Mouse (Mus musculus) CH12.LX (cell line): ENCODE results near the gene Acbd6. TPM values are rescaled to one million over a fixed set of nuclear protein-coding genes. Genes with fewer than 3 reads are reported as not detected.

Experiments
- DNase-seq: peaks from one replicate; pipeline ENCODE4 v3.0.0-alpha.2; 2013; ENCODE audit errors: extremely low read depth
- H3K27ac ChIP-seq: 2 replicates; pipeline ENCODE4 v1.5.1; 2012; ENCODE audit warnings: low read depth, mild to moderate bottlenecking, control low read depth, moderate library complexity; ENCODE audit not compliant: insufficient read depth
- H3K27me3 ChIP-seq: replicated peaks from 2 replicates; pipeline ENCODE3; 2012; ENCODE audit warnings: inconsistent platforms
- H3K36me3 ChIP-seq, 2 experiments: replicated peaks in 1 of 2; 2 replicates each; pipeline versions ENCODE3 to v1.6.1; 2012; ENCODE audit warnings: inconsistent platforms in 1 of 2, low read length in 1 of 2, mild to moderate bottlenecking in 1 of 2, mixed read lengths in 1 of 2, moderate library complexity in 1 of 2; ENCODE audit not compliant: control insufficient read depth in 1 of 2, insufficient read depth in 1 of 2
- H3K4me1 ChIP-seq, 2 experiments: 2 replicates each; pipeline ENCODE4 v1.6.1; 2012; ENCODE audit warnings: inconsistent platforms in 1 of 2, moderate library complexity in 1 of 2; ENCODE audit not compliant: insufficient read depth in 2 of 2, control insufficient read depth in 1 of 2
- H3K4me2 ChIP-seq: 2 replicates; pipeline ENCODE4 v1.6.1; 2012; ENCODE audit warnings: low read depth, mild to moderate bottlenecking, control low read depth; ENCODE audit not compliant: poor library complexity, insufficient read depth, severe bottlenecking
- H3K4me3 ChIP-seq, 3 experiments: fragments of 150-350 bp in 1 of 3; sonication (generic) in 1 of 3; replicated peaks in 1 of 3; 2 replicates each; pipeline versions ENCODE3 to v1.5.1; 2011 to 2012; ENCODE audit warnings: low read depth in 2 of 3, low read length in 2 of 3, mild to moderate bottlenecking in 2 of 3, moderate library complexity in 2 of 3, control low read depth in 1 of 3, improper control_type of control experiment in 1 of 3, inconsistent platforms in 1 of 3, mixed read lengths in 1 of 3; ENCODE audit not compliant: poor library complexity in 1 of 3
- H3K79me2 ChIP-seq: replicated peaks from 2 replicates; pipeline ENCODE4 v1.6.1; 2012; ENCODE audit warnings: mild to moderate bottlenecking, moderate library complexity; ENCODE audit not compliant: control insufficient read depth, poor library complexity, insufficient read depth, severe bottlenecking; ENCODE audit errors: extremely low read depth
- H3K9ac ChIP-seq: 2 replicates; pipeline ENCODE4 v1.6.1; 2012; ENCODE audit warnings: low read depth, mild to moderate bottlenecking, control low read depth, moderate library complexity; ENCODE audit not compliant: insufficient read depth
- H3K9me3 ChIP-seq: replicated peaks from 2 replicates; pipeline ENCODE3; 2012; ENCODE audit warnings: low read length, inconsistent platforms, mixed read lengths
- CTCF ChIP-seq, 2 experiments: IDR thresholded peaks in 1 of 2; conservative IDR thresholded peaks in 1 of 2; 2 replicates each; pipeline ENCODE4 v1.5.1; 2011 to 2012; ENCODE audit warnings: low read depth in 2 of 2, low read length in 2 of 2, improper control_type of control experiment in 1 of 2, inconsistent platforms in 1 of 2, mild to moderate bottlenecking in 1 of 2, moderate library complexity in 1 of 2
- ELF1 ChIP-seq: IDR thresholded peaks from 2 replicates; pipeline ENCODE4 v1.6.1; 2014; ENCODE audit warnings: low read depth, mild to moderate bottlenecking, inconsistent platforms, low read length, improper control_type of control experiment
- EP300 ChIP-seq: IDR thresholded peaks from 2 replicates; pipeline ENCODE4 v1.6.1; 2011; ENCODE audit warnings: low read length, improper control_type of control experiment
- JUN ChIP-seq: IDR thresholded peaks from 2 replicates; pipeline ENCODE4 v1.6.1; 2011; ENCODE audit warnings: low read depth, mild to moderate bottlenecking, low read length, improper control_type of control experiment, moderate library complexity; ENCODE audit not compliant: insufficient read depth
- MXI1 ChIP-seq: IDR thresholded peaks from 2 replicates; pipeline ENCODE4 v1.6.1; 2011; ENCODE audit warnings: mild to moderate bottlenecking, low read depth, low read length, improper control_type of control experiment
- MYC ChIP-seq: IDR thresholded peaks from 2 replicates; pipeline ENCODE4 v1.6.1; 2011; ENCODE audit warnings: low read depth, mild to moderate bottlenecking, improper control_type of control experiment, low read length
- RAD21 ChIP-seq: IDR thresholded peaks from 2 replicates; pipeline ENCODE4 v1.6.1; 2011; ENCODE audit warnings: low read depth, mild to moderate bottlenecking, low read length, improper control_type of control experiment, moderate library complexity
- SIN3A ChIP-seq: IDR thresholded peaks from 2 replicates; pipeline ENCODE4 v1.6.1; 2012; ENCODE audit warnings: low read length, improper control_type of control experiment, inconsistent platforms
- SMC3 ChIP-seq: IDR thresholded peaks from 2 replicates; pipeline ENCODE4 v1.6.1; 2011; ENCODE audit warnings: low read depth, low read length, improper control_type of control experiment
- USF1 ChIP-seq: IDR thresholded peaks from 2 replicates; pipeline ENCODE4 v1.6.1; 2014; ENCODE audit warnings: low read depth, mild to moderate bottlenecking, inconsistent platforms, low read length, improper control_type of control experiment
- ZKSCAN1 ChIP-seq: IDR thresholded peaks from 2 replicates; pipeline ENCODE4 v1.6.1; 2012; ENCODE audit warnings: low read depth, inconsistent platforms, low read length, improper control_type of control experiment, borderline replicate concordance
- dilution Hi-C: fragments of 300-500 bp; cut with MboI; formaldehyde crosslinking; loops from 2 replicates; pipeline ENCODE4 v1.14.3; 2020; ENCODE audit warnings: low sequenced_read_pairs; ENCODE audit not compliant: extremely low pct_unique_long_range_greater_than_20kb, extremely low pct_ligation_motif_present
- in situ Hi-C: fragments of 300-500 bp; cut with MboI; formaldehyde crosslinking; loops from 3 replicates; pipeline ENCODE4 v1.14.3; 2019; ENCODE audit warnings: low sequenced_read_pairs, low pct_ligation_motif_present, low pct_unique_long_range_greater_than_20kb, mixed read lengths
- polyA plus RNA-seq: library from polyadenylated mRNA; unstranded; fragments of >175 nt; gene quantifications from 2 replicates; pipeline ENCODE4 v1.2.1, GENCODE M21; 2012; ENCODE audit warnings: low read depth; ENCODE audit not compliant: insufficient read length
- total RNA-seq, 2 experiments: library from RNA; depleted of rRNA; stranded (reverse); fragments of 300-350 nt in 1 of 2; fragments of >200 nt in 1 of 2; gene quantifications; 2 replicates each; pipeline ENCODE4 v1.2.3; 2012 to 2014

The Acbd6 gene
- total and polyA plus RNA-seq, 3 experiments: 51.9 to 97.8 (median 74.4) TPM

GRCm38 (mm10) chr1:155720006-155720405, 162.1 kb downstream of the Acbd6 start:
- dilution Hi-C loops: no loop called here
- in situ Hi-C loops: loop anchor here (25.0 kb wide), 1 partner anchor 133 kb away; no protein-coding TSS in a partner anchor
- H3K4me1 ChIP-seq: peaks cover 4 to 15% of the 10 kb centered on the region in 2 experiments

DNA sequence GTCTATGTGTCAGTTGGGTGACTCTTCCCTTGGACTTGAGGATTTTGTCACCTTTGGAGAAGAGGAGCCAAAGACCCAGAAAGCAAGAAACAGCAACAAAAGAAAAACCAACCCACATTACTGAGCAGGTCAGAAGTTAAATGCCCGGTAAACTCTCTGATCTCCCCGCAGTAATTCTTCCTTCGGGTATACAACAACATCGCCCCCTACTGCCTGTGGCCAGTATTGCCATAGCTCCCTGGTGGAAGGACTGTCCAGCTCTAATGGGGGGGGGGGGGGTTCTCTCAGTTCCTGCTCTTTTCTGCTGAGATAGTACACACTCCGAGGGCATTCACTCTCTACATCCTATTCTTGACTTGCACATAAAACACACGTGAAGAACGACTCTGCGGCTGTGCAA, 163.5 kb downstream of the Acbd6 start:
- Histone ChIP-seq H3K36me3 (no peaks in the 10 kb centered on the region), H3K9ac (no peak overlapping the region), H3K27ac (no peak overlapping the region), H3K4me1 (peaks cover 4 to 15% of the 10 kb centered on the region in 2 experiments), H3K4me2 (no peak overlapping the region), H3K27me3 (peaks cover 42% of the 10 kb centered on the region), H3K9me3 (peaks cover 11% of the 10 kb centered on the region), H3K4me3 (no peak overlapping the region), H3K79me2 (no peaks in the 10 kb centered on the region)
- TF ChIP-seq RAD21 (peak; percentile 53), CTCF (conservative IDR thresholded peaks at IDR 0.05 in 1 of 2, IDR thresholded peaks at IDR 0.05 in 1 of 2; ENCODE audit: low read depth in 2 of 2, low read length in 2 of 2) (peak; percentile 38 to 68; a peak in 3 of 4 replicates), SMC3 (peak; percentile 53), ELF1 (no peak), MYC (no peak), ZKSCAN1 (no peak)
- dilution Hi-C loops: no loop called here
- in situ Hi-C loops: loop anchor here (25.0 kb wide), 1 partner anchor 134 kb away; no protein-coding TSS in a partner anchor
- DNase-seq: peak; percentile 30

More at GRCm38 (mm10) chr1:155720006-155720405, 162.1 kb downstream of the Acbd6 start:
- TF ChIP-seq EP300 (no peak), JUN (no peak)
- Histone ChIP-seq H3K9me3 (peaks cover 5% of the 10 kb centered on the region), H3K4me2 (no peak overlapping the region), H3K79me2 (no peaks in the 10 kb centered on the region), H3K36me3 (no peaks in the 10 kb centered on the region), H3K27ac (no peak overlapping the region), H3K9ac (no peak overlapping the region), H3K4me3 (no peak overlapping the region), H3K27me3 (peaks cover 42% of the 10 kb centered on the region)
- DNase-seq: no peak

DNA sequence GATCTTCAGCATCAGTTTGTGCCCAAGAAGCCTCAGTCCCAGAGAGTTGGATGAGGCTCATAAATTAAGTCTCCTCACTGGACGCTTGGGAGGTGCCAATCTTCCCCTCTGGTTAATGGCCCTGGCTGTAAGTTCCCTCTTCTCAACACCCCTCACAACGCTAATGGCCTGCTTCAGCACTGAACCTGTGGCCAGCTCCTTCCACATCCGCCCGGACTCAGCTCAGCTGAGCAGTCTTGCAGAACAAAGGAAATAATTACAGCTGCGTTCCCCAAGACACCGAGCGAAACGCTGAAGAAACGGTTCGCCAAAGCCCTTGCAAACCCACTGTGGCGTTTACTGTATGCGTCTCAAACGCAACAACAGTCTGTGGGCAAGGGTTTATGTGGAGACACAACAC, 164.3 kb downstream of the Acbd6 start:
- Histone ChIP-seq H3K4me3 (no peak overlapping the region), H3K27ac (no peak overlapping the region), H3K4me2 (peak overlapping the region; percentile 29; the same call in 1 of the 2 replicates), H3K9ac (no peak overlapping the region), H3K9me3 (peaks cover 13% of the 10 kb centered on the region), H3K79me2 (no peaks in the 10 kb centered on the region), H3K27me3 (peaks cover 38% of the 10 kb centered on the region), H3K36me3 (no peaks in the 10 kb centered on the region), H3K4me1 (peaks cover 4 to 15% of the 10 kb centered on the region in 2 experiments)
- dilution Hi-C loops (no loop called here), in situ Hi-C loops (loop anchor here (25.0 kb wide), 1 partner anchor 135 kb away; no protein-coding TSS in a partner anchor)
- peak; percentile 54; the same call in 1 of the 2 replicates for TF ChIP-seq MXI1
- peak; percentile 96 for TF ChIP-seq SIN3A
- TF ChIP-seq USF1: no peak
- 0 out of 2 replicates have a peak, but pooled peaks have one; percentile 26 for TF ChIP-seq EP300
- peak; percentile 74 for DNase-seq
